Mouse (Mus musculus): ENCODE data around the gene Eef1a1.

Gene Eef1a1

DNA sequence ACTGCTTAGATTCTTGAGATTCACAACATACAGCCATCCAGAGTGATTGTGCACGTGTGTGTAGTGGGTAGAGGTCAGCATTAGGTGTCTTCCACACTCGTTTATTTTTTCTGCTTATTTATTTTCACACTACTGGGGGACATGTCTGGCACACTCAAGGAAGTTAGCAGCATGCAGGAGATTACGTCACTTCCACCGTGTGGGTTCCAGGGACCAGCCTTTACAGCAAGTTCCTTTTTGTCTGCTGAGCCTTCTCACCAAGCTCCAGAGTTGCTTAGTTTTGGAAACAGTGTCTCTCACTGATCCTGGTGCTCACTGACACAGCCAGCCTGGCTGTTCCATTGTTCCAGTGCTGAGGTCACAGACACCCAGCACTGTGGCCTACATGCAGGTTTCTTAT, 37.6 kb downstream of the Eef1a1 start:
- no peak for TF ChIP-seq GATA4 (IDR thresholded peaks at IDR 0.05; ENCODE audit: insufficient replicate concordance, low read length)

DNA sequence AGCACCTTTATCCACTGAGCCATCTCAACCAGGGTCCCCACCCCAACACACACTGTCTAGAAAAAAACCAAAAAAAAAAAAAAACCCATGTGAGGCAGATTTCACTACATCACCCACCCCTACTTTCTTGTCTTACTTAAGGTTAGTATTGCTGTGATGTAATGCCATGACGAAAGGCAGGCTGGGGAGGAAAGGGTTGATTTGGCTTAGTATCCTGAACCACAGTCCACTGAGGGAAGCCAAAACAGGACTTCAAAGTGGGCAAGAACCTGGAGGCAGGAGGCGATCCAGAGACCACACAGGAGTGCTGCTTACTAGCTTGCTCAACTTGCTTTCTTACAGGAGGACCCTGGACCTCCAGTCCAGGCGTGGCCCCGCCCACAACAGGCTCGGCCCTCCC, 38.5 kb downstream of the Eef1a1 start:
- TF ChIP-seq GATA4 (IDR thresholded peaks at IDR 0.05; ENCODE audit: insufficient replicate concordance, low read length), result no peak

DNA sequence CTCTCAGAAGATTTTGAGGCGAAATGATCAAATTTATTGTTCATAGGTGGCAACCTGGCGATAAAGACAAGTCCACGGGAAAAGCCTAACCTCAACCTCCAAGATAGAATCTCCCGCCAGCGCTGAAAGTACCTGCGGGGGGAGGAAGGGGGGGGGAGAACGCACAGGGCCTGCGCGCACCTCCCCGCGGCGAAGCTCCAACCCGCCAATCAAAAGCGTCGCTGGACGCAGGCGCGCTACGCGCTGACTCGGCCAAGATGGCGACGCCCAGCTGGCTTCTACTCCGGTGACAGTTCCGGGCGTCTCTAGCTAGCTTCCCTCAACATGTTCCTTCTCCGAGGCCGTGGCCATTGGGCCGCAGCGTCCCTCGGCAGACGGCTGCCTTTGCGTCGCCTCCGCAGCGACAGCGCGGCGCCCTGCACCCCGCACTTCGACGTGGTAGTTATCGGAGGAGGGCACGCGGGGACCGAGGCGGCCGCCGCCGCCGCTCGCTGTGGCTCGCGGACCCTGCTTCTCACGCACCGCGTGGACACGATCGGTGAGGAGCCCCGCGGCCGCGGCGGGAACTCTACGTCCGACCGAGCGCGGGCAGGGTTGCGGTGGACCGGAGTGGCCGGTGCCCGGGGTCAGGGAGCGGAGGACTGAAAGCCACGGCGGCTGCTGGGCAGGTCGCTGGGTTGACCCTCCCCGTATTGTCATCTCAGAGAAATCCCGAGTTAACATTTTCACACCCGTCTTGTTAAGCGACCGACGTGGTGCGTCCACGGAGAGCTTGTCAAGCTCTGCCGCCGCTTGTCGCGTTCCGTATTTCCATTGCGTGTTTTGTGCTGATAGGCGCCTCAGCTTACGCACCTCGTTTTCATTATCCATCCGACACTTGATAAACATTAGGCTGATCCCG, 40.7 kb downstream of the Eef1a1 start, which contains the start of the genes Mto1 and Gm17324:
Gene Mto1 (plus strand): TSS at position 236 of the 901 bp plus-strand sequence.
Gene Gm17324 (minus strand): TSS at position 814 of the 901 bp plus-strand sequence.
- peak; percentile 45; the same call in 1 of the 2 replicates for TF ChIP-seq GATA4 (IDR thresholded peaks at IDR 0.05; ENCODE audit: insufficient replicate concordance, low read length)

DNA sequence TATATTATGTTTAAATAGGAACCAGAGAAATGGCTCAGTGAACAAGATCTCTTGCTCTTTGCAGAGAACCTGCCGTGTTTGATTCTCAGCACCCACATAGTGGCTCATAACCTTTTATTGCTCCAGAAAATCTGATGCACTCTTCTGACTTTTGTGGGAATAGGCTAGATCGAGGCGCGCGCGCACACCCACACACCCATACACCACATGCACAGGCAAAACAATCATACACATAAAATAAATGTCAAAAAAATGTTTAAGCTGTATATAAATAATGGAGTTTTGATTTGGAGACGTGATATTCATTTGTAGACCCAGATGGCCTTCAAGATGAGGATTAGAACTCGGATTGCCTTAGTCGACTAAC, 41.4 kb downstream of the Eef1a1 start:
- TF ChIP-seq GATA4 (IDR thresholded peaks at IDR 0.05; ENCODE audit: insufficient replicate concordance, low read length), result no peak

- TF ChIP-seq GATA4 (IDR thresholded peaks at IDR 0.05; ENCODE audit: insufficient replicate concordance, low read length), result no peak
Measured at GRCm38 (mm10) chr9:78442579-78443392, 46.2 kb downstream of the Eef1a1 start, which contains the start of gene Cgas. Gene Cgas, minus strand, starts transcription at chr9:78443237.

DNA sequence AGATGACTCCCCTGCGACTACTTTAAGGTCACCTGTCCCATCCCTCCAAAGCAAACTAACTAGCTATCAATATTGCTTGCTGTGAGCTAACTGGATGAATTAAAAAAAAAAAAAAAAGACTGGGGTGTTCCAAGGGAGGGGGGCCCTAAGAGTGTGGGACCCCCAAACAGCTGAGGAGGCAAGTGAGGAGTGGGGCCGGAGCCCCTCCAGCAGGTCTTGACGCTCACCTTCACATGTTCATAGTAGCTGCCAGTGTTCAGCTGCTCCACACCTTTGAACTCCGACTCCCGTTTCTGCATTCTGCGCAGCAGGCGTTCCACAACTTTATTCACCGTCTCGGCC, 46.7 kb downstream of the Eef1a1 start:
- no peak for TF ChIP-seq GATA4 (IDR thresholded peaks at IDR 0.05; ENCODE audit: insufficient replicate concordance, low read length)

- TF ChIP-seq GATA4 (IDR thresholded peaks at IDR 0.05; ENCODE audit: insufficient replicate concordance, low read length), result no peak
Measured at GRCm38 (mm10) chr9:78439426-78439825, 49.5 kb downstream of the Eef1a1 start.

DNA sequence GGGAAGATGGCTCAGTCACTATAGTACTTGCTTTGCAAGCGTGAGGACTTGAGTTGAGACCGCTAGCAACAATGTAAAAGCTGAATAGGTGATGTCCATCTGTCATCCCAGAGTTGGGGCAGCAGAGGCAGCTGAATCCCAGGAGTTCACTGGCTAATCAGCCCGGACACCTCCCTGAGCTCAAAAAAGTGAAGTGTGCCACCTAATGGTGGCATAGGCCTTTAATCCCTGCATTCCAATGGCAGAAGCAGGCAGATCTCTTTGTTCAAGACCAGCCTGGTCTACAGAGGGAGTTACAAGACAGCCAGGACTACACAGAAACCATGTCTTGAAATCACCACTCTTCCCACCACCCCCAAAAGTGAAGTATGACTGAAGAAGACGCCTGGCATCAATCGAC, 56.5 kb downstream of the Eef1a1 start:
- TF ChIP-seq GATA4 (IDR thresholded peaks at IDR 0.05; ENCODE audit: insufficient replicate concordance, low read length), result no peak

DNA sequence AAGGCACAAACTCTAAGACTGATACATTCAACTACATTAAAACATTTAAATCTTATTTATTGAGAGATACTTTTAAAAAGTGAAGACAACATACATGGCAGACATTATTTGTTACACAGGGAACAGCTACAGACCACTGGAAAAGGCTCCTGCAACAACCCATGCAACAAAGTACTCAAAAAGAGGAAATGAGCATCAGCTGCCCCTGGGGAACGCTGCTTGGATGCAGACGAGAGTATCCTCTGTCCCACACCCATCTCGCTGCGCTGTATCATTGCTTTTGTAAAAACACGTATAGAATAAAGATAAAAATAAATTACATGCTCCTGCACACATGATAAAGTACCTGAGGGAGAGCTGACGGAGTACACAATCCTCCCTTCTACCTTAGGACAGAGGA, 58.5 kb downstream of the Eef1a1 start:
- no peak for TF ChIP-seq GATA4 (IDR thresholded peaks at IDR 0.05; ENCODE audit: insufficient replicate concordance, low read length)

DNA sequence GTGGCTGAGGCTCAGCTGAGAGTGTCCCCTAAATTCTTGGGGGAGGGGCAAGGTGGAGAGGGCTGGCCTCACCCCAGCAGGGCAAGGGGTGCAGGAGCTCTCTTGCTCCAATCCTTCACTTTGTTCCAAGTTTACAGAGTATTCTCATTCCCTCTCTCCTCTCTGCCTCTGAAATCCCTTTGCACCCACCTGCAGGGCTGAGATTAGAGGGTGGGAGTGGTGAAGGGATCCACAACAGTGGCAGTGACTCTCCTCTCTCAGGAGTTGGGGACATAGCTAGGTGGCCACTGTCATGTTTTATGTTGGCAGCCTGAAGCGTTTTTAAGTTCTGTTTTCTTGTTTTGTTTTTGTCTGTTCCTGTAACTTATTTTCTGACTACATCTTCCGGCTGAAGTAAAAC, 59.4 kb downstream of the Eef1a1 start:
- no peak for TF ChIP-seq GATA4 (IDR thresholded peaks at IDR 0.05; ENCODE audit: insufficient replicate concordance, low read length)

- no peak for TF ChIP-seq GATA4 (IDR thresholded peaks at IDR 0.05; ENCODE audit: insufficient replicate concordance, low read length)
Measured at GRCm38 (mm10) chr9:78428870-78429432, 60.0 kb downstream of the Eef1a1 start.
